Mouse (Mus musculus): ENCODE data around the gene Dtnbp1. TPM values are rescaled to one million over a fixed set of nuclear protein-coding genes. Genes with fewer than 3 reads are reported as not detected.

Dtnbp1 gene
- total and polyA plus RNA-seq, 3 experiments = 24.2 to 59.5 TPM; not detected in 1

DNA sequence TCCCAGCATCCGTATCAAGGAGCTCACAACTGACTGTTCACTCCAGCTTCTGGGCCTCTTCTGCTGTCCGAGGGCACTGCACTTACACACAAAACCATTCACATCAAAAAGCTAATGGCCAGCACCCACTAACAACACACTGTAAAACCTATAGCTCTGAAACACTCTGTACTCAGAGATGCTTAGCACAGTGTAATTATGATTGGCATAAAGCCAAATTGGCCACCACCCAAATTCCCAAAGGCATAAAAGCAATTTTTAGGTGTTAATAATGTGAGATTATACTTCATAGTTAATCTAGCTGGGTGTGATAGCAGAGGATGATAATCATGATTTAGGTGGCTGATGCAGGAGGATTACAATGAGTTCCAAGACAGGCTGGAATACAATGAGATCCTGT lies 58.3 kb downstream of the Dtnbp1 start:
- Histone ChIP-seq H3K9me3 (replicated peaks; ENCODE audit: insufficient read depth, low read length) (no peaks in the 10 kb centered on the region), H3K27me3 (ENCODE audit: control insufficient read depth in 1 of 2, insufficient read depth in 2 of 2, low read length in 2 of 2) (no peaks in the 10 kb centered on the region), H3K79me2 (ENCODE audit: control insufficient read depth, insufficient read depth, low read length, poor library complexity) (no peaks in the 10 kb centered on the region), H3K4me1 (ENCODE audit: control insufficient read depth in 1 of 2, insufficient read depth in 2 of 2, low read length in 2 of 2) (0 out of 4 replicates have a peak, but pooled peaks cover 0 to under 1% of the 10 kb centered on the region in 2 experiments), H3K4me3 (ENCODE audit: control insufficient read depth in 1 of 2, insufficient read depth in 1 of 2, low read depth in 2 of 2, low read length in 2 of 2) (no peak overlapping the region), H3K36me3 (ENCODE audit: control insufficient read depth in 1 of 2, insufficient read depth in 2 of 2, low read length in 2 of 2) (peaks cover 0 to 2% of the 10 kb centered on the region in 2 experiments; a peak in 1 of 4 replicates), H3K27ac (ENCODE audit: control insufficient read depth, low read depth, low read length) (no peak overlapping the region), H3K9ac (ENCODE audit: control insufficient read depth, low read depth, low read length, poor library complexity, severe bottlenecking) (no peak overlapping the region)
- TF ChIP-seq POLR2AphosphoS2 (IDR thresholded peaks at IDR 0.05; ENCODE audit: low read length) (no peak), USF1 (IDR thresholded peaks at IDR 0.05; ENCODE audit: low read depth, low read length) (no peak)
- peak; percentile 25 for DNase-seq (ENCODE audit: low read depth, low spot score)

DNA sequence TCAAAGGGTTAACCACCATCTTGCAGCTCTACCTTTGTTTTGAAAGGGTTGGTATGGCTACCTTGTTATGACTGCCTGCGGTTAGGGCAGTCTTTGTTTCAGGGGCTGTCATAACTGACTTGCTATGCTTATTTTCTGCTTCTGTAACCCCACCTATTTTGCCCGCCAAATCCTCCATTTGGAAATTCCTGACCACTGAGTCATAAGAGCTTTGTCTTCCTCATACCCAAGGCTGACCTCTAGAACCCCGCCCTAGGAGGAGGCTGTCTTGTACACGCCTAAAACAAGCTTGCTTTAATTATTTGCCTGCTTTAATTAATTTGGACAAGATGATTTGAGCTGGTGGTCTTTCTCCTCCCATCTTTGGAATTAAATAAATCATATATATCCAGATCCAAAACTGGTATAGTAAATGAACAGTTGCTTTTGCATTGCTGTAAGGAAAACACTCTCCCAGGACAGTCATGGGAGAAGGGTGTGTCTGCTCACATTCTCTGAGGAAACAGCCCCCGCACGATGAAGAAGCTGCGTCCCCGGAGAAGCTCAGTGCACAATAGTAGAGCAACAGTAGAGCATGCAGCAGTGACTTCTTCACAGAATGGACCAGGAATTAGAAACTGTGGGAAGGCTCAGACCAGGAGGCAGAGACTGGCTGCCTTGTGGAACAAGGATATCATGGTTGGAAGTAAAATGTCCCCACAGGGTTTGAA lies 62.5 kb downstream of the Dtnbp1 start:
- H3K27ac ChIP-seq (ENCODE audit: control insufficient read depth, low read depth, low read length) = no peak overlapping the region
- no peak overlapping the region for H3K9ac ChIP-seq (ENCODE audit: control insufficient read depth, low read depth, low read length, poor library complexity, severe bottlenecking)
- no peaks in the 10 kb centered on the region for H3K27me3 ChIP-seq (ENCODE audit: control insufficient read depth in 1 of 2, insufficient read depth in 2 of 2, low read length in 2 of 2)
- H3K9me3 ChIP-seq (replicated peaks; ENCODE audit: insufficient read depth, low read length) = no peaks in the 10 kb centered on the region
- H3K4me3 ChIP-seq (ENCODE audit: control insufficient read depth in 1 of 2, insufficient read depth in 1 of 2, low read depth in 2 of 2, low read length in 2 of 2) = no peak overlapping the region
- H3K79me2 ChIP-seq (ENCODE audit: control insufficient read depth, insufficient read depth, low read length, poor library complexity) = no peaks in the 10 kb centered on the region
- no peak for TF ChIP-seq CHD1 (IDR thresholded peaks at IDR 0.05; ENCODE audit: low read depth, low read length)
- TF ChIP-seq MXI1 (IDR thresholded peaks at IDR 0.05; ENCODE audit: low read depth, low read length) = no peak
- TF ChIP-seq SIN3A (IDR thresholded peaks at IDR 0.05; ENCODE audit: low read length) = no peak
- no peak for TF ChIP-seq POLR2AphosphoS5 (IDR thresholded peaks at IDR 0.05; ENCODE audit: borderline replicate concordance, low read depth, low read length)
- TF ChIP-seq KAT2A (conservative IDR thresholded peaks at IDR 0.05; ENCODE audit: low read depth, low read length) = no peak
- no peak for TF ChIP-seq ETS1 (IDR thresholded peaks at IDR 0.05; ENCODE audit: low read depth, low read length)
- no peak for TF ChIP-seq E2F4 (IDR thresholded peaks at IDR 0.05; ENCODE audit: borderline replicate concordance, low read depth, low read length)
- TF ChIP-seq MEF2A (IDR thresholded peaks at IDR 0.05; ENCODE audit: extremely low read depth, insufficient replicate concordance, low read depth, low read length, poor library complexity, severe bottlenecking) = no peak
- no peak for TF ChIP-seq MYC (IDR thresholded peaks at IDR 0.05; ENCODE audit: low read depth, low read length)
- TF ChIP-seq ELF1 (IDR thresholded peaks at IDR 0.05; ENCODE audit: low read depth, low read length) = no peak
- no peak for TF ChIP-seq CTCF (IDR thresholded peaks at IDR 0.05 in 2 of 3, conservative IDR thresholded peaks at IDR 0.05 in 1 of 3; ENCODE audit: control insufficient read depth in 1 of 3, insufficient read depth in 1 of 3, low read depth in 2 of 3, low read length in 3 of 3, poor library complexity in 1 of 3, severe bottlenecking in 1 of 3)
- TF ChIP-seq EP300 (IDR thresholded peaks at IDR 0.05; ENCODE audit: low read depth in 1 of 2, low read length in 2 of 2) = no peak
- TF ChIP-seq RCOR1 (IDR thresholded peaks at IDR 0.05; ENCODE audit: low read depth, low read length) = no peak
- peaks cover 2 to 5% of the 10 kb centered on the region in 2 experiments; a peak in 2 of 4 replicates for H3K36me3 ChIP-seq (ENCODE audit: control insufficient read depth in 1 of 2, insufficient read depth in 2 of 2, low read length in 2 of 2)
- DNase-seq (ENCODE audit: low read depth, low spot score) = no peak
- H3K4me1 ChIP-seq (ENCODE audit: control insufficient read depth in 1 of 2, insufficient read depth in 2 of 2, low read length in 2 of 2) = peaks cover 2 to 15% of the 10 kb centered on the region in 2 experiments; a peak in 3 of 4 replicates
